Mouse (Mus musculus) inflammation-experienced regulatory T-cells, adult 6 months (primary cell): ENCODE results near the gene Olfr26. TPM values are rescaled to one million over a fixed set of nuclear protein-coding genes. Genes with fewer than 3 reads are reported as not detected.
"Not testable (repeated sequence)": the region's sequence is repeated elsewhere in the genome, so short reads cannot be mapped to it uniquely, and the experiment has no call there.

Experiments
- ATAC-seq: one replicate; pipeline ENCODE4 v1.8.0; 2017
- polyA plus RNA-seq, 3 experiments: library from polyadenylated mRNA; unstranded; fragments of 100-300 nt; shearing (Covaris generic); gene quantifications; one replicate each; pipeline ENCODE4 v1.2.1; 2017

Olfr26 gene
- not detected for polyA plus RNA-seq

DNA sequence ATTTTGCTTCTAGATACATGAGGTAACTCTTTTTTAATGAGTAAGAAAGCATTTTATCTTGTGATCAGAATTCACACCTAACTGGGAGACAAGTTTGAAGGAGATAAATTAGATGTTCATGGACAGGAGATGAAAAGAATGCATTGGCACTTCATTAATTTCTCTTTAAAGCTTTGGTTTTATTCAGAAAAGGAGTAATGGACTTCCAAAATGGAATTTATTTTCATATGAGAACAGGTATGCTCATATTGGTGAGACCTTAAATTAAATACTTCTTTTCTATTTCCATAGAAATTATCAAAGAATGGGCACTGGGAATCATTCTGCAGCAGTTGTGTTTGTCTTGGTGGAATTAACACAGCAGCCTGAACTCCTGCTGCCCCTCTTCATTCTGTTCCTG, at the start of gene Olfr26:
Olfr26 (plus strand) TSS at position 301 of the 400 bp plus-strand sequence.
- ATAC-seq, result no peak

DNA sequence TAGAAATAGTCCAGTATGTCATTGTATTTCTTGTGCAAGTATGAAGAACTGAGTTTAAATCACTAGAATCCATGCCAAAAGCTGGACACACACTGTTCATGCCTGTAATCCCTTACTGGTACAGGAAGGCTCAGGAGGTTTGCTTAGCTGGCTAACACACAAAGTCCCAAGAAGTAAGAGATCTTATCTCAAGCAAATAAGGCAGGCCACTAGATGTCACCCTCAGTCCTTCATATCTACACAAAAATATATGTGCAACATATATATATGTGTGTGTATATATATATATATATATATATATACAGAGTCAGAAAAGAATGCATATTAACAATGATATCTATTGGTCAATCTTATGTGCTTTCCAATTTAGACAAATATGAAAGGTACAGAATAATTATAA, 49.2 kb upstream of the Olfr26 start:
- ATAC-seq, result no peak

DNA sequence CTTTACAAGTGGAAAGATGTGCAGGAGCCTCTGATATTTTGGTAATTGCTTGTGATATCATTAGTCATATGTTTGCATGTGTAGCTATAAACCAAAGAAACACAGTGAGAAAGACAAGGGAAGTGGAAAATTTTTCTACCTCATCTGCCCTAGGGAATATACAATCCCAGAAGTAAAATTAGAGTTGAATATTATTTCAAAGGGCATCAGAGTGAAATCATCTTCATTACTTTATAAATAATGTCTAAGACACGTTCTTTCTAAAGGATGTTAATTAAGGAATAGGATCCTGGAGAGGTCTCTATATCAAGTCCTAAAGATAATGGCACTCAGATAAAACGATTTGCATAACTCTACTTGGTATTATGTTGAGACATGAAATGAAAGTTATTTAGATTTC, 40.5 kb upstream of the Olfr26 start, which contains the start of gene Olfr922:
Olfr922 (plus strand) TSS at position 301 of the 400 bp plus-strand sequence.
- ATAC-seq, result no peak

DNA sequence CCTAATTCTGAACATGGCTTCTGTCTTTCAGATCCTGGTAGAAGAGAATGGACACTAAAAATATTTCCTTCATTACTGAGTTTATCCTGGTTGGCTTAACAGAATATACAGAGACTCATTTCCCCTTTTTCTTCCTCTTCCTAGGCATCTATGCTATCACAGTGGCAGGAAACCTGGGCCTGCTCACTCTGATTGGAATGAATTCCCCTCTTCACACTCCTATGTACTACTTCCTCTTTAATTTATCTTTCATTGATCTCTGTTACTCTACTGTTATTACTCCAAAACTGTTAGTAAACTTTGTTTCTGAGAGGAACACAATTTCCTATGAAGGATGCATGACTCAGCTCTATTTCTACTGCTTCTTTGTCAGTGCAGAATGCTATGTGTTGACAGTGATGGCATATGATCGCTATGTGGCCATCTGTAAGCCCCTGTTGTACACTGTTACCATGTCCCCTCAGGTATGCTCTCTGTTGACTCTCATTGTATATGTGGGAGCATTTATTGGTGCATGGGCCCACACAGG, 39.3 kb upstream of the Olfr26 start:
- ATAC-seq, result no peak

DNA sequence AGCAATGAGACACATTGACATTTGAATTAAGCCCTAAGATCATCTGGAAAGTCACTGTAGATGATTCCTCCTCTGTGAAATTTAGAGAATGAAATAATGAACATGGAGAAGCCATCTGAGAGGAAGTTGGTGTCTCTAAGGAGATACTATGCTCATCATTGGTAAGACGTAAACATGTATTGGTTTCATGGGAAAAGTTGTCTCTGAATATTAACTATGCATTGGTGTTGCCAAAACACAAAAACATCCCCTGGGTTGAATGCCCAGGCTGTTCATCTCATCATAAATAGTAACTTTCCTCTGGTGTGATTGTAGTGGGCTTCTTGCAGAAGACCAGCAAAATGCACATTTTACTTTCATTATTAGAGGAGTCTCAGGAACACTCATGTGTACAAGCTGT, 28.6 kb upstream of the Olfr26 start, which contains the start of gene Olfr923:
Olfr923 (plus strand) TSS at position 301 of the 400 bp plus-strand sequence.
- ATAC-seq, result no peak

DNA sequence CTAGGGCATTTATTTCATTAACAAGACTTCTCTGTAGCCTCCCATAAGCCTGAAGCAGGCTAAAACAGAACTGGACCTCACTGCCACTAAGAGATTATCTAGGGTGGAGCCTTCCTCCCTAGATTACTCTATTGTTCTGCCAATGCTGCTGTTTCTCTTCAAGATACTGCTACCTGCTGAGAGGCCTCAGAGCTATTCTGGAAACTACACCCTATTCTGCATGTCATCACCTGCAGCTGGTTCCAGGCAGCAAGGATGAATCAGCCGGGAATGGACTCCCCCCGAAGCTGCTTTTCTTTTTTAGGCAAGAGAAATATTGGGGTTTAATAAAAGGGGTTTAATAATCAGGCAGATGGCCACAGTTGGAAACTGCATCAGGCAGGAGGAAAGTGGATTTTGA, 21.8 kb upstream of the Olfr26 start:
- no peak for ATAC-seq

DNA sequence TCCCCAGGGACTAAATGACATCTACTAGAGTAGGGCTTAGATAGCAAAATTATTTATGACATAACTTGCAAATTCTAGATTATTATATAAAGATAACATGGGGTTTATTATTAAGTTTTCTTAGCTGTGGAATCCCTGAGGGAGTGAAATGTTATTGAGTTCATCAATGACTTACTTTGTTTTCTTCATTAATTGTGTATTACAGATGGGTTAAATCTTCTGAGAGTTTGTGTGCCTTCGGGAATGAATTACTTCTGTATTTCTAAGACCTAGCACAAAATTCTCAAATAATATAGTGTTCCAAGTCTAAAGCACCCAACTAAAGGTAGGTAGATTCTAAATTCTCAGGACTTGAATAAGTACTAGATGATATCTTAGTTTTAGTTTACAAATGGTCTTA, 10.7 kb upstream of the Olfr26 start, which contains the start of gene Olfr924:
Olfr924 (plus strand) TSS at position 301 of the 400 bp plus-strand sequence.
- ATAC-seq, result no peak

DNA sequence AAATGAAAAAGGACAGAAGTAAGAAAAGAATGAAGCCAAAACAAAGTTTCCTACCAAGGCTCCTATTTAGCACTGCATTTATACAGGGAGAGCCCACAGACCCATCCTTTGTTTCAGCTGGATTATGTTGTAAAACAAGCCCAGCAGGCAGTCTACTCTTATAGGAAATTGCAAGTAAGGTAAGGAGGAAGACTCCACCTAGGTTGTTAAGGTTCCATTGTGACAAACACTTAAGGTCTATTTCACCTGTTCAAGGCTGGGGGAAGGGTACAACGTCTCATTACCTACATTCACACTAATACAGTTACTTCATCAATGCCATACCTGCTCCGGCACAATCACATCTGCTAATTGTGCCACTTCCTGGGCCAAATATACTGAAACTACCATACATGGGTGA, 20.0 kb downstream of the Olfr26 start:
- not testable (repeated sequence) for ATAC-seq

DNA sequence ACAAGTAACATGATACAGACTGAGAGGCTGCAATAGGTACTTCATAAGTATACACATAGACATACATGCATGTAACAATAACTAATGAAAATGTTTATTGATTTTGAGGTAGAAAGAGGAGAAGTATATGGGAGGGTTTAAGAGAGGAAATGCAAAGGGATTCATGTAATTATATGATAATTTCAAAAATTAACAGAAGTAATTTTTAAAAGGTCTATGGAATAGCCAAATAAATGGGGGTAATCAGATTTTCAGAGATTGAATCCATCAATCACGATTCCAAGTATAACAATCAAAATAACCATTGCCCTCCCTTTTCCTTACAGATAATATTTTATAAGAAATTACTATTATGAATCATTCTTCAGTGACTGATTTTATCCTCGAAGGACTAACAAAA, 22.0 kb downstream of the Olfr26 start, which contains the start of gene Olfr926:
Olfr926 (plus strand) TSS at position 301 of the 400 bp plus-strand sequence.
- no peak for ATAC-seq

Other genes starting within 250 kb of the Olfr26 start
- not detected for gene Olfr914, start 250.0 kb upstream of the Olfr26 start, polyA plus RNA-seq
- not detected for gene Olfr916, start 195.2 kb upstream of the Olfr26 start, polyA plus RNA-seq
- not detected for gene Olfr917, start 189.2 kb upstream of the Olfr26 start, polyA plus RNA-seq
- not detected for gene Olfr918, start 180.5 kb upstream of the Olfr26 start, polyA plus RNA-seq
- not detected for gene Olfr919, start 151.4 kb upstream of the Olfr26 start, polyA plus RNA-seq
- 10 to 100 TPM; 25.7 to 35.0 (median 26.6) TPM for gene Vwa5a, start 136.8 kb upstream of the Olfr26 start, polyA plus RNA-seq
- under 1 TPM in 2 of 3 experiments, not detected in 1; 0.39 to 0.44 TPM for gene Olfr920, start 102.8 kb upstream of the Olfr26 start, polyA plus RNA-seq
- not detected for gene Olfr921, start 82.0 kb upstream of the Olfr26 start, polyA plus RNA-seq
- gene Olfr922, start 40.4 kb upstream of the Olfr26 start, polyA plus RNA-seq, result not detected
- gene Olfr923, start 28.5 kb upstream of the Olfr26 start, polyA plus RNA-seq, result under 1 TPM in 1 of 3 experiments, not detected in 2; 0.19 TPM
- gene Olfr924, start 10.6 kb upstream of the Olfr26 start, polyA plus RNA-seq, result not detected
- gene Olfr926, start 22.1 kb downstream of the Olfr26 start, polyA plus RNA-seq, result not detected
- not detected for gene Olfr930, start 74.7 kb downstream of the Olfr26 start, polyA plus RNA-seq
- gene Olfr933, start 117.3 kb downstream of the Olfr26 start, polyA plus RNA-seq, result not detected
- gene Olfr934, start 133.3 kb downstream of the Olfr26 start, polyA plus RNA-seq, result not detected
- gene Olfr935, start 144.6 kb downstream of the Olfr26 start, polyA plus RNA-seq, result not detected
- gene Olfr146, start 168.3 kb downstream of the Olfr26 start, polyA plus RNA-seq, result not detected
- gene Olfr937, start 209.9 kb downstream of the Olfr26 start, polyA plus RNA-seq, result not detected
- gene Olfr938, start 223.8 kb downstream of the Olfr26 start, polyA plus RNA-seq, result not detected